Mouse (Mus musculus) bone marrow macrophage, adult 2 months (primary cell): ENCODE results near the gene Rln1. TPM values are rescaled to one million over a fixed set of nuclear protein-coding genes. Genes with fewer than 3 reads are reported as not detected.

ENCODE experiments used
- H3K27ac ChIP-seq: 2 replicates; pipeline ENCODE4 v1.5.1; 2012; ENCODE audit warnings: low read depth, low read length; ENCODE audit not compliant: insufficient read depth
- H3K4me1 ChIP-seq: 2 replicates; pipeline ENCODE4 v1.6.1; 2012; ENCODE audit warnings: low read length; ENCODE audit not compliant: control insufficient read depth, insufficient read depth
- H3K4me3 ChIP-seq: 2 replicates; pipeline ENCODE4 v1.5.1; 2012; ENCODE audit warnings: mild to moderate bottlenecking, low read length, moderate library complexity; ENCODE audit not compliant: insufficient read depth
- CTCF ChIP-seq: IDR thresholded peaks from 2 replicates; pipeline ENCODE4 v1.5.1; 2012; ENCODE audit warnings: low read depth, mild to moderate bottlenecking, low read length, moderate library complexity
- POLR2A ChIP-seq: IDR thresholded peaks from 2 replicates; pipeline ENCODE4 v1.6.1; 2012; ENCODE audit warnings: mild to moderate bottlenecking, low read depth, low read length, borderline replicate concordance
- polyA plus RNA-seq: library from polyadenylated mRNA; stranded (reverse); fragments of >200 nt; gene quantifications from 2 replicates; pipeline ENCODE4 v1.2.4, GENCODE M21; 2012; ENCODE audit not compliant: missing spikeins, insufficient read depth, insufficient read length

Gene Rln1
- polyA plus RNA-seq, 1 experiment = not detected

DNA sequence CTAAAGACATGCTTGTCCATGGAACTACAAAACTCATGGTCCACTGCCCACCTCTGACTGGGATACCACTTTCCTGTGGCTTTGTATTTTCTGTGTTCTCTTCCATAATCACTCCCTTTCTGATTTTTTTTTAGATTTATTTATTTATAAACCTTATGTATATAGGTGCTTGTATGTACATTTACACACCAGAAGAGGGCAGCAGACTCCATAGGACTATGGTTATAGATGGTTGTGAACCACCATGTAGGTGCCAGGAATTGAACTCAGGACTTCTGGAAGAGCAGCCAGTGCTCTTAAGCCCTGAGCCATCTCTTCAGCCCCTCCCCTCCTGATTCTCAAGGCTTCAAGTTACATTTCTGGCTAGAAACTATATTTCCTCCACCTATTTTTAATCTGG is 25.6 kb downstream of the Rln1 start:
- no peak for TF ChIP-seq CTCF
- no peak for TF ChIP-seq POLR2A
- no peak overlapping the region for H3K27ac ChIP-seq
- no peak overlapping the region for H3K4me3 ChIP-seq
- no peaks in the 10 kb centered on the region for H3K4me1 ChIP-seq

DNA sequence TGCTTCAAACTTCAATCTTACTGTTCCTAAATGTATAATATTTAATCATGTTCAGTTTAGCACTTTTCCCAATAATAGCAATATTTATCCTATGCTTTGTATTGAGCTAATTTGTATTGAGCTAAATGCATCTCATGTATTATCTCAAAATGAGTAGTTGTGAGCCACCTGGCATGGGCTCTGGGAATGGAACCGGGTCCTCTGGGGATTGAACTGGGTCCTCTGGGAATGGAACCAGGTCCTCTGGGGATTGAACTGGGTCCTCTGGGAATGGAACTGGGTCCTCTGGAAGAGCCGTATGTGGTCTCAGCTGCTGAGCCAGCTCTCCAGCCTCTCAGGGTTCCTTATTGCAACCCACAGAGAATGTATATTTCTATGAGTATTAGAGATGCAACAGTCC is 32.4 kb downstream of the Rln1 start:
- Histone ChIP-seq H3K27ac (no peak overlapping the region), H3K4me3 (no peak overlapping the region), H3K4me1 (no peaks in the 10 kb centered on the region)
- no peak for TF ChIP-seq CTCF
- no peak for TF ChIP-seq POLR2A

DNA sequence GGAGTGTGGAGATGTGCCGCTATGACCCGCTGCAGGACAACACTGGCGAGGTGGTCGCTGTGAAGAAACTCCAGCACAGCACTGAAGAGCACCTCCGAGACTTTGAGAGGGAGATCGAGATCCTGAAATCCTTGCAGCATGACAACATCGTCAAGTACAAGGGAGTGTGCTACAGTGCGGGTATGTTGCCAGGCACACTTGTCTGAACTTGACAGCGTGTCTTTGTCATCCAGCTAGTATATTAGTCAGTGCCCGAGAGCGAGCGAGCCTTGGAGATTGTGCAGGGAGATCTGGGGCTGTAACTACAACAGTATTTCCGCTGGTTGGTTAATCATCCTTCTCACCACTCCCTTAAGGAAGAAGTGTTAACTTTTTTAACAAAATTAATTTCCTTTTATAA is 33.6 kb downstream of the Rln1 start:
- Histone ChIP-seq H3K4me1 (peaks cover 2% of the 10 kb centered on the region; the same call in 1 of the 2 replicates), H3K27ac (no peak overlapping the region), H3K4me3 (no peak overlapping the region)
- TF ChIP-seq POLR2A (no peak), CTCF (no peak)

DNA sequence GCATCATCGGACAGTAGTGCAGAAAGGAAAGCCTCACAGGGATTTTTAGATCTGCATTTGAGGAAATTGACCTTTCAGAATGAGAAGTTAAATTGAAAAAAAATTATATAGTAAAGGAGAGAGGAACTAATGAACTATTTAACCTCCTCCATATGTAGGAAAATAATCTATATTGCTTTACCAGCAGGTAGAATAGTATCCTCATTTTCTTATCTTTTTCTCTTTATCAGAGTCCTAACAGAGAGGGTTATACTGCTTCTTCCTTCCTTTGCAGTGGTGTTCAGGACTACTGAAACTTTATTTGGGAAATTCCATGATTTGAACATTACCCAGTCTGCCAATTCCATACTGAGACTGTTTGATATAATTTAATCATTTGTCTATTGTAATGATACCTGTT is 37.1 kb downstream of the Rln1 start:
- TF ChIP-seq CTCF = no peak
- TF ChIP-seq POLR2A = no peak
- Histone ChIP-seq H3K4me1 (peaks cover 2% of the 10 kb centered on the region; the same call in 1 of the 2 replicates), H3K4me3 (no peak overlapping the region), H3K27ac (no peak overlapping the region)

DNA sequence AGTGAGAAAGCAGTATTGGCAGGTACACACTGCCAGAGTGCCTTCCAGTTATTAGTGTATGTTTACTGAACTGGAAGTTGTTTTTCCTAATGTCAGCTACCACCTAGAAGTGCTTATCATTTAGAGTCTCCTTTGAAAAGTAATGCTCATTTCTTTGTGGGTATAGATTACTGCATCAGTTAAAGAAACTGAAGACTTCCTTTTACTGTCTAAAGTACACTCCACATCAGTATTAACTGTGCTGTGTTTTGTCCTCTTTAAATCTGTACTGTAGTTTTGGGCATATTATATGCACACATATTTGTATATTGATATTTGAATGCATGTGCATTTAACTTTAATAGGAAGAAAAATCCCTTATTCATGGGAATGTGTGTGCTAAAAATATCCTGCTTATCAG is 38.3 kb downstream of the Rln1 start:
- Histone ChIP-seq H3K4me1 (peaks cover 2% of the 10 kb centered on the region; the same call in 1 of the 2 replicates), H3K4me3 (no peak overlapping the region), H3K27ac (no peak overlapping the region)
- TF ChIP-seq CTCF (no peak), POLR2A (no peak)

DNA sequence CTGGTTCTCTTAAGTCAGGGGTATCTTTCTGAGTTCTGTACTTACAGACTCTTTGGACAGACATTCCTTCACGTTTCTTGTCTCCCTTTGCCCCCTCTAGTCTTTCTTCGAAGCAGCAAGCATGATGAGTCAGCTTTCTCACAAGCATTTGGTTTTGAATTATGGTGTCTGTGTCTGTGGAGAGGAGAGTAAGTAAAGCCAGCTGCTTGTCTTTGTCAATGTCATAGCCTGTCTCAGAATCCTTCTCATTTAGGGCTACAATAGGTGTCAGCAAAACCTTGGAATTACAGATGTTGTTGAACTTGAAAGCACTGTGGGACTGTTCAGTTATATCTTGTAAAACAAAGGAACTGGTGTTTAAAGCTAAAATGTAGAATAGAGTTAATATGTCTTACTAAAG is 39.7 kb downstream of the Rln1 start:
- no peak for TF ChIP-seq CTCF
- TF ChIP-seq POLR2A = no peak
- Histone ChIP-seq H3K4me1 (peaks cover 2% of the 10 kb centered on the region; the same call in 1 of the 2 replicates), H3K4me3 (no peak overlapping the region), H3K27ac (no peak overlapping the region)

DNA sequence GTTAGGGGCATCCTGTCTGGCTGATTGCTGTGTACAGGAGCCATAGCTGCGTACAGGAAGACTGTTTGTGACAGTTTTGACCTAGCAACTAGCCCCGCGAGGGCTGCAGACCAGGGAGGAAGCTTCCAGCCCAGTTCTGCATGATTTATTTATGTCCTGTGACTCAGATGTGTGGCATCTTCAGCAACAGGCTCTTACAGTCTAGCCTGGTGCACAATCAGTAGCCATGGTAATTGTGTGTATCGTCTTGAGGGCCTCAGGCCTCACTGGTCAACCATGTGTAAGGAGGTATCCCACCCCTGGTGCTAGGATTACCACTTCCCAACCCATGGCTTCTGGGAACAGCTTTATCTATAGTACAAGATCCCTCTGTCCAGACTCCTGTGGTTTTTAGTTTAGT is 41.9 kb downstream of the Rln1 start:
- TF ChIP-seq CTCF = no peak
- TF ChIP-seq POLR2A = no peak
- Histone ChIP-seq H3K4me1 (peaks cover 2% of the 10 kb centered on the region; the same call in 1 of the 2 replicates), H3K27ac (no peak overlapping the region), H3K4me3 (no peak overlapping the region)

DNA sequence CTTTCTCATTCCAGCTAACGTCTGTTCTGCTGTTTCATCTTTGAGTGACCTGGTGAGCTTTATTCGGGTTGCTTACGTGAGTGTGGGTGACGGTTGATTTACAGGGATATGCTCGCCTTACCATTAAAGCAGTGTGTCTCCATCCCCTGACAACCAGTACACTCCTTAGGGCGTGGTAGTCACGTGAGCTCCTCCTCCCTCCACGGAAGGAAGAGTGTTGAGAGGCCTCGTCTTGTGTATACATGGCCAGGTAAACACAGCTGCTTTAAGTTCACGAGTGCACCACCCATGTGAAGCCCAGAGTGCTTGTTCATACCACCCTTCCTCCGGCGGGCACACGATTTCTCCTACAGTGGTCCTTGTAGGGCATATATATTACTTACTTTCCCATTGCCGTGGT is 42.9 kb downstream of the Rln1 start:
- Histone ChIP-seq H3K4me1 (no peaks in the 10 kb centered on the region), H3K4me3 (no peak overlapping the region)
- TF ChIP-seq CTCF (no peak), POLR2A (no peak)

DNA sequence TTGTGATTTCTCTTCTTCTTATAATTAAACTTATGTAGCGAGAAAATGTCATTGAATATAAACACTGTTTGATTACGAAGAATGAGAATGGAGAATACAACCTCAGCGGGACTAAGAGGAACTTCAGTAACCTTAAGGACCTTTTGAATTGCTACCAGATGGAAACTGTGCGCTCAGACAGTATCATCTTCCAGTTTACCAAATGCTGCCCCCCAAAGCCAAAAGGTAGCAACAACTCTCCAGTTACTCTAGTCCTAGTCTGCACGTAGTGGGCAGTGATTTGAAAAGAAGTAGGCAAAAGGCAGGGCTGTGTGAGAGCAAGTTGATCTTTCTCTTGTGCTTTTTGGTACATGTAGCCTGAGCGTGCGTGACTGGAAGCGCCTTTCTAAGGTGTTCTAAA is 46.6 kb downstream of the Rln1 start:
- Histone ChIP-seq H3K4me1 (no peaks in the 10 kb centered on the region), H3K27ac (no peak overlapping the region), H3K4me3 (no peak overlapping the region)
- TF ChIP-seq POLR2A (no peak), CTCF (no peak)

More for the DNA sequence above, 42.9 kb downstream of the Rln1 start:
- H3K27ac ChIP-seq = no peak overlapping the region

DNA sequence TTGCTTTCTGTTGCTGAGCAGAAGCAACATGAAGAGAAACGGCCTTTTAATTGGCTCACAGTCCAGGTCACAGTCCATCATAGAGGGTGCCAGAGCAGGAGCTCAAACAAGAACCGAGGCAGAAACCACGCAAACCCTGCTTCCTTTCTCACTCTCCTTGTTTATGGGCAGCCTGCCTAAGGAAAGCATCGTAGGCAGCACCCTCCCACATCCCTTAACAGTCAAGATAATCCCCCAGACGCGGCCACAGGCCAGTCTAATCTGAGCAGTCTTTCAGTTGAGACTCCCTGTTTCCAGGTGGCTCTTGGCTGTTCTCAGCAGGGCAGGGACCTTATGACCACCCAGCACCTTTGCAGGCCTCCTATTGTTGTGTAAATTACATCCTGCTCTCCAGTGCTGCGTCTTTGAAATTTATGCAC is 49.0 kb downstream of the Rln1 start:
- Histone ChIP-seq H3K27ac (no peak overlapping the region), H3K4me1 (no peaks in the 10 kb centered on the region), H3K4me3 (no peak overlapping the region)
- no peak for TF ChIP-seq CTCF
- no peak for TF ChIP-seq POLR2A

Other genes starting within 250 kb of the Rln1 start
- gene Rcl1, start 233.3 kb downstream of the Rln1 start, polyA plus RNA-seq = 3.4 and 3.9 TPM in 2 replicates
- 22.3 and 24.7 TPM in 2 replicates for gene Jak2, start 82.8 kb downstream of the Rln1 start, polyA plus RNA-seq
- 16.7 and 21.7 TPM in 2 replicates for gene Insl6, start 9.3 kb downstream of the Rln1 start, polyA plus RNA-seq
- 181 and 239 TPM in 2 replicates for gene Plgrkt, start 32.7 kb upstream of the Rln1 start, polyA plus RNA-seq
- 42.7 and 44.7 TPM in 2 replicates for gene Cd274, start 32.8 kb upstream of the Rln1 start, polyA plus RNA-seq
- 1.6 and 1.8 TPM in 2 replicates for gene Pdcd1lg2, start 76.2 kb upstream of the Rln1 start, polyA plus RNA-seq
- gene Ric1, start 187.6 kb upstream of the Rln1 start, polyA plus RNA-seq = 22.5 and 23.1 TPM in 2 replicates